Mouse (Mus musculus) limb, embryonic 14.5 days (tissue): ENCODE results near the gene Psma6. TPM values are rescaled to one million over a fixed set of nuclear protein-coding genes. Genes with fewer than 3 reads are reported as not detected.
A peak's percentile ranks its signal among the peaks of the same experiment; 100 is the strongest.

Experiments
- ATAC-seq: fragments of 200-750 bp; cut with Nextera tagmentation; 2 replicates; pipeline ENCODE4 v1.8.0; 2017; ENCODE audit warnings: low read depth, moderate number of reproducible peaks, moderate TSS enrichment; ENCODE audit not compliant: low FRiP score
- DNase-seq: peaks from one replicate; pipeline ENCODE4 v3.0.0-alpha.2; 2015; ENCODE audit warnings: low spot score
- H3K27ac ChIP-seq: fragments of 300-500 bp; sonication (generic); replicated peaks from 2 replicates; pipeline ENCODE4 v1.5.1; 2014; ENCODE audit warnings: low read depth, mild to moderate bottlenecking, low read length, moderate library complexity, mixed read lengths
- H3K27me3 ChIP-seq: fragments of 300-500 bp; sonication (generic); 2 replicates; pipeline ENCODE4 v1.6.1; 2014; ENCODE audit warnings: low read length, mixed read lengths; ENCODE audit not compliant: control insufficient read depth, insufficient read depth
- H3K36me3 ChIP-seq: fragments of 300-500 bp; sonication (generic); 2 replicates; pipeline ENCODE4 v1.6.1; 2014; ENCODE audit warnings: mild to moderate bottlenecking, low read length, moderate library complexity, mixed read lengths; ENCODE audit not compliant: control insufficient read depth, insufficient read depth
- H3K4me1 ChIP-seq: fragments of 300-500 bp; sonication (generic); 2 replicates; pipeline ENCODE4 v1.6.1; 2014; ENCODE audit warnings: antibody characterized with exemption, low read length, mixed read lengths; ENCODE audit not compliant: control insufficient read depth, insufficient read depth
- H3K4me2 ChIP-seq: fragments of 300-500 bp; sonication (generic); replicated peaks from 2 replicates; pipeline ENCODE4 v1.6.1; 2014; ENCODE audit warnings: low read depth, mild to moderate bottlenecking, low read length, moderate library complexity; ENCODE audit not compliant: severe bottlenecking
- H3K4me3 ChIP-seq: fragments of 300-500 bp; sonication (generic); replicated peaks from 2 replicates; pipeline ENCODE4 v1.5.1; 2014; ENCODE audit warnings: low read length
- H3K9ac ChIP-seq: fragments of 300-500 bp; sonication (generic); 2 replicates; pipeline ENCODE4 v1.6.1; 2014; ENCODE audit warnings: mild to moderate bottlenecking, low read depth, low read length, moderate library complexity; ENCODE audit not compliant: severe bottlenecking
- H3K9me3 ChIP-seq: fragments of 300-500 bp; sonication (generic); 2 replicates; pipeline ENCODE4 v1.6.1; 2016; ENCODE audit warnings: low read length; ENCODE audit not compliant: control insufficient read depth
- POLR2A ChIP-seq: fragments of 200-500 bp; IDR thresholded peaks from 2 replicates; pipeline ENCODE4 v1.8.0; 2012; ENCODE audit warnings: inconsistent platforms, mild to moderate bottlenecking, moderate library complexity, borderline replicate concordance; ENCODE audit not compliant: insufficient read depth, insufficient read length; ENCODE audit errors: extremely low read depth
- WGBS: fragments of 180-500 bp; shearing (Covaris S2); extraction: QIAGEN DNeasy Blood & Tissue Kit; methylation state at CpG from one replicate; pipeline ENCODE4 v1.1.7; 2014; 5-methylcytosine and 5-hydroxymethylcytosine counted together
- polyA plus RNA-seq, 2 experiments: library from polyadenylated mRNA; depleted of rRNA in 1 of 2; stranded (reverse) in 1 of 2; unstranded in 1 of 2; fragments of >200 nt; fragmentation: Nextera tagmentation in 1 of 2; extraction: Ambion mirVana in 1 of 2; gene quantifications; 2 replicates each; pipeline versions ENCODE4 v1.2.1 to v1.2.3; 2012 to 2014

Gene Psma6
- polyA plus RNA-seq, 2 experiments = 167 to 425 TPM

- H3K9ac ChIP-seq = no peak overlapping the region
- H3K4me3 ChIP-seq = no peak overlapping the region
- 23% methylated on average over 16 of the region's 16 CpGs for WGBS
- ATAC-seq (peak; percentile 60; the same call in 1 of the 2 replicates), DNase-seq (peak; percentile 73)
- no peaks in the 10 kb centered on the region for H3K36me3 ChIP-seq
- no peaks in the 10 kb centered on the region for H3K27me3 ChIP-seq
- no peak for TF ChIP-seq POLR2A
- peak overlapping the region; percentile 49 for H3K27ac ChIP-seq
- H3K9me3 ChIP-seq = no peaks in the 10 kb centered on the region
- H3K4me1 ChIP-seq = peaks cover 52% of the 10 kb centered on the region
- 0 out of 2 replicates have a peak overlapping the region, but pooled peaks have one; percentile 20 for H3K4me2 ChIP-seq
These were observed 80.2 kb downstream of the Psma6 start for GRCm38 (mm10) chr12:55463992-55464845.

- TF ChIP-seq POLR2A = no peak
- ATAC-seq (peak; percentile 21; the same call in 1 of the 2 replicates), DNase-seq (no peak)
- H3K4me3 ChIP-seq = no peak overlapping the region
- H3K4me2 ChIP-seq = no peak overlapping the region
- H3K27me3 ChIP-seq = no peaks in the 10 kb centered on the region
- no peak overlapping the region for H3K9ac ChIP-seq
- peaks cover 52% of the 10 kb centered on the region for H3K4me1 ChIP-seq
- H3K36me3 ChIP-seq = no peaks in the 10 kb centered on the region
- peak overlapping the region; percentile 49; the same call in 1 of the 2 replicates for H3K27ac ChIP-seq
- H3K9me3 ChIP-seq = no peaks in the 10 kb centered on the region
- 56% methylated on average over 14 of the region's 14 CpGs for WGBS
These were observed 80.9 kb downstream of the Psma6 start for GRCm38 (mm10) chr12:55464846-55465361.

- no peaks in the 10 kb centered on the region for H3K27me3 ChIP-seq
- DNase-seq (no peak), ATAC-seq (no peak)
- no peak overlapping the region for H3K4me3 ChIP-seq
- H3K9me3 ChIP-seq = no peaks in the 10 kb centered on the region
- 69% methylated on average over 17 of the region's 17 CpGs for WGBS
- peaks cover 54% of the 10 kb centered on the region for H3K4me1 ChIP-seq
- H3K4me2 ChIP-seq = no peak overlapping the region
- TF ChIP-seq POLR2A = no peak
- no peaks in the 10 kb centered on the region for H3K36me3 ChIP-seq
- 0 out of 2 replicates have a peak overlapping the region, but pooled peaks have one; percentile 49 for H3K27ac ChIP-seq
- no peak overlapping the region for H3K9ac ChIP-seq
These were observed 81.5 kb downstream of the Psma6 start for GRCm38 (mm10) chr12:55465401-55465983.

GRCm38 (mm10) chr12:55466088-55466701 lies 82.2 kb downstream of the Psma6 start:
- no peak overlapping the region for H3K27ac ChIP-seq
- ATAC-seq (no peak), DNase-seq (no peak)
- H3K4me2 ChIP-seq = no peak overlapping the region
- no peak for TF ChIP-seq POLR2A
- no peak overlapping the region for H3K4me3 ChIP-seq
- H3K9ac ChIP-seq = no peak overlapping the region
- H3K27me3 ChIP-seq = no peaks in the 10 kb centered on the region
- WGBS = 72% methylated on average over 7 of the region's 7 CpGs
- no peaks in the 10 kb centered on the region for H3K36me3 ChIP-seq
- peaks cover 48% of the 10 kb centered on the region for H3K4me1 ChIP-seq
- no peaks in the 10 kb centered on the region for H3K9me3 ChIP-seq

GRCm38 (mm10) chr12:55466816-55467215 lies 82.8 kb downstream of the Psma6 start:
- 68% methylated on average over 5 of the region's 5 CpGs for WGBS
- Histone ChIP-seq H3K36me3 (no peaks in the 10 kb centered on the region), H3K27me3 (no peaks in the 10 kb centered on the region), H3K9ac (no peak overlapping the region), H3K27ac (no peak overlapping the region), H3K4me3 (no peak overlapping the region), H3K4me1 (peaks cover 42% of the 10 kb centered on the region), H3K4me2 (no peak overlapping the region), H3K9me3 (no peaks in the 10 kb centered on the region)
- no peak for TF ChIP-seq POLR2A
- no peak for ATAC-seq
- DNase-seq = no peak
